Mouse (Mus musculus) heart, embryonic 12.5 days (tissue): Measurements from ENCODE around the gene Vav3. TPM values are rescaled to one million over a fixed set of nuclear protein-coding genes. Genes with fewer than 3 reads are reported as not detected.

Source experiments
- ATAC-seq: fragments of 200-750 bp; cut with Nextera tagmentation; 2 replicates; pipeline ENCODE4 v1.8.0; 2017; ENCODE audit warnings: moderate TSS enrichment, moderate library complexity; ENCODE audit not compliant: insufficient number of reproducible peaks, low FRiP score
- H3K27ac ChIP-seq: fragments of 300-500 bp; sonication (generic); 2 replicates; pipeline ENCODE4 v1.5.1; 2016; ENCODE audit warnings: mild to moderate bottlenecking, moderate library complexity; ENCODE audit not compliant: poor library complexity, severe bottlenecking
- H3K27me3 ChIP-seq: fragments of 300-500 bp; sonication (generic); replicated peaks from 2 replicates; pipeline ENCODE4 v1.6.1; 2016; ENCODE audit warnings: mild to moderate bottlenecking, moderate library complexity
- H3K36me3 ChIP-seq: fragments of 300-500 bp; sonication (generic); 2 replicates; pipeline ENCODE4 v1.6.1; 2016; ENCODE audit warnings: mild to moderate bottlenecking, moderate library complexity
- H3K4me1 ChIP-seq: fragments of 300-500 bp; sonication (generic); replicated peaks from 2 replicates; pipeline ENCODE4 v1.6.1; 2016; ENCODE audit warnings: mild to moderate bottlenecking
- H3K4me2 ChIP-seq: fragments of 300-500 bp; sonication (generic); 2 replicates; pipeline ENCODE4 v1.6.1; 2016; ENCODE audit warnings: mild to moderate bottlenecking, moderate library complexity
- H3K4me3 ChIP-seq: fragments of 300-500 bp; sonication (generic); 2 replicates; pipeline ENCODE4 v1.5.1; 2016; ENCODE audit warnings: mild to moderate bottlenecking
- H3K9ac ChIP-seq: fragments of 300-500 bp; sonication (generic); 2 replicates; pipeline ENCODE4 v1.6.1; 2016; ENCODE audit warnings: mild to moderate bottlenecking, moderate library complexity
- H3K9me3 ChIP-seq: fragments of 300-500 bp; sonication (generic); replicated peaks from 2 replicates; pipeline ENCODE4 v1.6.1; 2016; ENCODE audit warnings: mild to moderate bottlenecking, moderate library complexity
- WGBS: fragments of 180-500 bp; shearing (Covaris S2); methylation state at CpG from one replicate; pipeline ENCODE4 v1.1.7; 2016; 5-methylcytosine and 5-hydroxymethylcytosine counted together
- polyA plus RNA-seq: library from polyadenylated mRNA; unstranded; fragments of >200 nt; fragmentation: Nextera tagmentation; extraction: Ambion mirVana; gene quantifications from 2 replicates; pipeline ENCODE4 v1.2.1, GENCODE M21; 2016

Gene Vav3
- polyA plus RNA-seq, 1 experiment from 2014 or later = 9.9 TPM

GRCm38 (mm10) chr3:109557329-109557728, 216.9 kb downstream of the Vav3 start:
- WGBS = 48% methylated on average over 2 of the region's 2 CpGs
- no peak overlapping the region for H3K9ac ChIP-seq
- H3K27me3 ChIP-seq = no peaks in the 10 kb centered on the region
- no peaks in the 10 kb centered on the region for H3K36me3 ChIP-seq
- no peak overlapping the region for H3K4me2 ChIP-seq
- ATAC-seq = no peak
- no peaks in the 10 kb centered on the region for H3K9me3 ChIP-seq
- peaks cover 15% of the 10 kb centered on the region; the same call in 1 of the 2 replicates for H3K4me1 ChIP-seq
- no peak overlapping the region for H3K4me3 ChIP-seq
- no peak overlapping the region for H3K27ac ChIP-seq

- no peak overlapping the region for H3K27ac ChIP-seq
- H3K9ac ChIP-seq = no peak overlapping the region
- peaks cover 18% of the 10 kb centered on the region; the same call in 1 of the 2 replicates for H3K4me1 ChIP-seq
- 52% methylated on average over 4 of the region's 4 CpGs for WGBS
- H3K36me3 ChIP-seq = no peaks in the 10 kb centered on the region
- H3K4me3 ChIP-seq = no peak overlapping the region
- no peak for ATAC-seq
- H3K9me3 ChIP-seq = no peaks in the 10 kb centered on the region
- H3K27me3 ChIP-seq = no peaks in the 10 kb centered on the region
- no peak overlapping the region for H3K4me2 ChIP-seq
Measured at GRCm38 (mm10) chr3:109561295-109561694, 220.8 kb downstream of the Vav3 start.

DNA sequence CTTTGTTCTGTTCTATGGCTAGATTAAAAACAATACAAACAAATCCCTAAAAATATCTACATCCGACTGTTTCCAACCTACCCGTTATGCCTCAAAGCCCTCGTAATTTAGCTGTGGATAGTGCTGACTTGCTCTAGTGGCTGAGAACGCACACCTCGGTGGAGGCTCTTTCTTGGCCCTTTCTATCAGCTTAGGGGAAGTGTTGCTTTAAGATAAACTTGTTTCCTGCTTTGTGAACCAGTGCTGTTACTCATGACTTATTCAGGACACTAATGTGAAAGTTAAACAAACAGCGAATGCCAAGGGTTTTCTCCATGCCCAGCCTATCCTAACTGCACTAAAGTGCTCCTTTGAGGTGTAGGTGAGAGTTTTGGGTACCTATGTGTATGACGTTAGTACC, 221.3 kb downstream of the Vav3 start:
- H3K27me3 ChIP-seq = no peaks in the 10 kb centered on the region
- ATAC-seq = no peak
- no peak overlapping the region for H3K27ac ChIP-seq
- H3K4me1 ChIP-seq = peaks cover 18% of the 10 kb centered on the region; the same call in 1 of the 2 replicates
- no peak overlapping the region for H3K4me3 ChIP-seq
- no peaks in the 10 kb centered on the region for H3K36me3 ChIP-seq
- WGBS = 24% methylated on average over 7 of the region's 7 CpGs
- no peaks in the 10 kb centered on the region for H3K9me3 ChIP-seq
- H3K9ac ChIP-seq = no peak overlapping the region
- H3K4me2 ChIP-seq = no peak overlapping the region

- no peak overlapping the region for H3K4me2 ChIP-seq
- no peak overlapping the region for H3K4me3 ChIP-seq
- no peak overlapping the region for H3K27ac ChIP-seq
- H3K9ac ChIP-seq = no peak overlapping the region
- ATAC-seq = peak; percentile 48; the same call in 1 of the 2 replicates
- peaks cover 18% of the 10 kb centered on the region; the same call in 1 of the 2 replicates for H3K4me1 ChIP-seq
- WGBS = 56% methylated on average over 4 of the region's 4 CpGs
- H3K27me3 ChIP-seq = no peaks in the 10 kb centered on the region
- no peaks in the 10 kb centered on the region for H3K9me3 ChIP-seq
- H3K36me3 ChIP-seq = no peaks in the 10 kb centered on the region
Measured at GRCm38 (mm10) chr3:109562268-109562667, 221.8 kb downstream of the Vav3 start.

- H3K4me2 ChIP-seq = no peak overlapping the region
- H3K4me3 ChIP-seq = no peak overlapping the region
- no peaks in the 10 kb centered on the region for H3K36me3 ChIP-seq
- ATAC-seq = no peak
- no peaks in the 10 kb centered on the region for H3K27me3 ChIP-seq
- no peak overlapping the region for H3K9ac ChIP-seq
- WGBS = 90% methylated on average over 2 of the region's 2 CpGs
- H3K4me1 ChIP-seq = peaks cover 25% of the 10 kb centered on the region; the same call in 1 of the 2 replicates
- H3K27ac ChIP-seq = no peak overlapping the region
- no peaks in the 10 kb centered on the region for H3K9me3 ChIP-seq
Measured at GRCm38 (mm10) chr3:109564443-109564842, 224.0 kb downstream of the Vav3 start.

DNA sequence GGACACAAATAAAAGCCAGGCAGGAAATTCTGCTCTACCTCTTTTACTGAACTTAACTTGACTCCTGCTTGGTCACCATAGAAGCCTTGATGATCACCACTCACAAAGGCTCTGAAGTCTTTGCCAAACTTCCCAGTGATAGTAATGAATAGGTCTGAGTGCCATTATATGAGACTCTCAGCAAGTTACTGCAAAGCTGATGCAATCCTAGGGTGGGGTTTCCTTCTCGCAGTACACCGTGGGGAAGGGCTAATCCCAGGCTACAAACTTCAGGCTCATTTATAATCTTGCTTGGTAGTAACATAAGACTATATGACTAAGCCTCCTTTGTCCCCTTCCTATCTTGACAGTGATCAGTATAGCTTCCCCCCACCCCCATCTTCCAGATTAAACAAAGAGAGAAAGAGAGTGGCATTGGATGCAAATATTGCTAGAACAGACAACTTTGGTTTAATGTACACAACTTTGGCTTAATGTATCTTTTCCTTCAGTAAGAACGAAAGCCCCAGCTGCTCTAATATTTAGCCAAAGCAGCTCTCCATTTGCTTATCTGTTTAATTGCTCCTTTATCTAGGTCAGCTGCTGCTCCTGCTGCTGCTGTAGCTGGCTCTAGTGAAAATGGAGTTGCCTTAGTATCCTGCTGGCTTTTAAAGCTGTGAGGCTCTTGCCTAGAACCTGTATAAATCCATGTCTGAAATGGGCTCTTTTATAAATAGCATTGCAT, 228.3 kb downstream of the Vav3 start:
- Histone ChIP-seq H3K4me3 (no peak overlapping the region), H3K27ac (no peak overlapping the region), H3K27me3 (no peaks in the 10 kb centered on the region), H3K36me3 (no peaks in the 10 kb centered on the region), H3K9ac (no peak overlapping the region), H3K4me2 (no peak overlapping the region), H3K9me3 (no peaks in the 10 kb centered on the region), H3K4me1 (peaks cover 13% of the 10 kb centered on the region)
- WGBS = 24% methylated on average over 3 of the region's 3 CpGs
- no peak for ATAC-seq

- Histone ChIP-seq H3K27ac (no peak overlapping the region), H3K27me3 (no peaks in the 10 kb centered on the region), H3K4me1 (peaks cover 13% of the 10 kb centered on the region), H3K9me3 (no peaks in the 10 kb centered on the region), H3K36me3 (no peaks in the 10 kb centered on the region), H3K4me3 (no peak overlapping the region), H3K9ac (no peak overlapping the region), H3K4me2 (no peak overlapping the region)
- no peak for ATAC-seq
- 81% methylated on average over 1 of the region's 1 CpGs for WGBS
Measured at GRCm38 (mm10) chr3:109571483-109571882, 231.0 kb downstream of the Vav3 start.

- ATAC-seq = no peak
- H3K4me3 ChIP-seq = no peak overlapping the region
- no peak overlapping the region for H3K27ac ChIP-seq
- H3K9me3 ChIP-seq = no peaks in the 10 kb centered on the region
- no peaks in the 10 kb centered on the region for H3K36me3 ChIP-seq
- WGBS = 30% methylated on average over 3 of the region's 3 CpGs
- peaks cover 13% of the 10 kb centered on the region for H3K4me1 ChIP-seq
- no peaks in the 10 kb centered on the region for H3K27me3 ChIP-seq
- H3K4me2 ChIP-seq = no peak overlapping the region
- H3K9ac ChIP-seq = no peak overlapping the region
Measured at GRCm38 (mm10) chr3:109572871-109573270, 232.4 kb downstream of the Vav3 start.

DNA sequence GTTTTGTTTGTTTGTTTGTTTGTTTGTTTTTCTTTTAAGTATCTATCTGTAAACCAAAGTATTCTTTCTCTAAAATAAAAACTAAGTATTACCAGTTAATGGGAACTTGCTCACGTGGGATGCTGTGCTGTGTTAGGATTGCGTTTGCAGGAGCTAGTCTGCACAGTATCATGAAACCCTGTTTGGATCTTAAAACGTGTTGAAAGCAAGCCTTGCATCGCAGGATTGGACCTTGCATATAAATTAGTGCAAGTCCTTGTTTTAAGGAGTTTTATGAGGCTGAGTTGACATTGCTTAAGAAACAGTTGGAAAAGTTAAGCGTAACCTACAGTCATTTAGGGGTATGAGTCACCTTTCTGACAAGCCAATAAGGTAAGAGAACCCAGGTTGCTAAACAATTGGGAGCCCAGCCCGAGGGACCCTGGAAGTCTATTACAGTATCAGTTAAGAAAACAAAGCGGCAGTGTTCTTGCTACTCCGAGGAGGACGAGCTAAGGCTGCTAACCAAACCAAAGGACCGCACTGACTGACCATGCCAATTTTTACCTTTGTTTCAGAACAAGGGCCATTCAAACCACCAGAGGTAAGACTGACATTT, 233.2 kb downstream of the Vav3 start:
- Histone ChIP-seq H3K36me3 (no peaks in the 10 kb centered on the region), H3K27ac (no peak overlapping the region), H3K27me3 (no peaks in the 10 kb centered on the region), H3K9me3 (no peaks in the 10 kb centered on the region), H3K4me3 (no peak overlapping the region), H3K9ac (no peak overlapping the region), H3K4me1 (peaks cover 10% of the 10 kb centered on the region), H3K4me2 (no peak overlapping the region)
- WGBS = 42% methylated on average over 10 of the region's 10 CpGs
- ATAC-seq = no peak

GRCm38 (mm10) chr3:109574161-109574560, 233.7 kb downstream of the Vav3 start:
- 71% methylated on average over 6 of the region's 6 CpGs for WGBS
- no peak for ATAC-seq
- no peak overlapping the region for H3K27ac ChIP-seq

GRCm38 (mm10) chr3:109578347-109578746, 237.9 kb downstream of the Vav3 start:
- ATAC-seq = no peak
- Histone ChIP-seq H3K4me2 (no peak overlapping the region), H3K9ac (no peak overlapping the region), H3K4me3 (no peak overlapping the region), H3K4me1 (no peaks in the 10 kb centered on the region), H3K27me3 (no peaks in the 10 kb centered on the region), H3K27ac (no peak overlapping the region), H3K9me3 (no peaks in the 10 kb centered on the region), H3K36me3 (no peaks in the 10 kb centered on the region)
- 67% methylated on average over 3 of the region's 3 CpGs for WGBS

More at GRCm38 (mm10) chr3:109574161-109574560, 233.7 kb downstream of the Vav3 start:
- H3K36me3 ChIP-seq = no peaks in the 10 kb centered on the region
- H3K9me3 ChIP-seq = no peaks in the 10 kb centered on the region
- no peak overlapping the region for H3K4me2 ChIP-seq
- H3K9ac ChIP-seq = no peak overlapping the region
- no peak overlapping the region for H3K4me3 ChIP-seq
- H3K4me1 ChIP-seq = peaks cover 6% of the 10 kb centered on the region
- H3K27me3 ChIP-seq = no peaks in the 10 kb centered on the region
